Mouse (Mus musculus) lung, postnatal 4 days (tissue): ENCODE results near the gene Brinp2.

Experiments used
- DNase-seq, 2 experiments: peaks; one replicate each; pipeline ENCODE4 v3.0.0; 2021

The Brinp2 gene

DNA sequence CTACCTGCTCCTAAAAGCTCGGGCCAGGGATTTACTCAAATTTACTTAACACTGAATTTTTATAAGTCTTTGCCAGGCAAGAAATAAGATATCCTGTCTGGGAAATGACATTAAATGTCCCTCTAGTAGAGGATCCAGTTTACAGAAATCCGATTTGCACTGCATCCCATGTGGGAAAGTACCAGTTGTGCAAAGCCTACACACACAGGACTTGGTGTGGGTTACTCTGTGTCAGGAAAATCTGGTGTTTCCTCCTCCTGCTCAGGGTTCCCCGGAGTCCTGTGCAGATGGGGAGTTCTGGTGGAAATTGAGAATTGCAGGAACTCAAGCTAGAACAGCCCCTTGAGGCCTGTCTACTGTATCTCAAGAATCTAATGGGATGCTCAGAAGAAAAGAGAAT, 70.9 kb downstream of the Brinp2 start:
- no peak for DNase-seq

DNA sequence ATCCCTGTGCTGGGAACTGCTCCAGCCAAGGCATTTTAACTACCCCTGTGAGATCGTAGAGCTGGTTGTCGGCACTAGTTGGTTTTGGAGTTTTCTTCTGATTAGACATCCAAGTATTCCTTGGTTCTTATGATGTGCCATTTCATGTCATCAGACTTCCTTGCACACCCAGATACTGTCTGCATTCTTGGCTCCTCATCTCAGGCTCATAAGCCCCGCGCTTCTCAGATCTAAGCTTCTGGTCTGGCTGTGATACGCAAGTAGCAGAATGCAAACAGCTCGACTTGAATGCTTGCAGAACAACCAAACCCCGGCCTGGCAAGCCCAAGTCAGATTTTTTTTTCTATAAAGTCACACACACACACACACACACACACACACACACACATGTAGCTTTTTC, 72.3 kb downstream of the Brinp2 start:
- no peak for DNase-seq

DNA sequence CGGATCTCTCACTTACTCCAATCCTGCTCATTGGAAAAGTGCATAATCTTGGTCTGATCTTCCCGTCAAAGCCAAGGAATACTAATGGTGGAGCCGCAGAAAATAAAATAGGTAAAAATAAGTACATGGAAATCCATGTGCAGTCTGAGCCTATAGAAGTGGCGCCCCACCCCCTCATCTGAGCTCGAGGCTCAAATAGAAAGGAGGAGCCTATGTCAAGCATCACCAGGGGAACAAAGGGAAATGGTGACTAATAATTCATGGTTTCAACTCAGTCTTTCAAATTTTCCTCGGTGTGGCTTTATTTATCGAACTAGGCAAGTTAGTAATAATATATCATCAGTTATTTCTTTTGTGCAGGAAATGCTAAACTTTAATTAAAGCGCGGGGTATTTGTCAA, 84.1 kb downstream of the Brinp2 start:
- no peak for DNase-seq

DNA sequence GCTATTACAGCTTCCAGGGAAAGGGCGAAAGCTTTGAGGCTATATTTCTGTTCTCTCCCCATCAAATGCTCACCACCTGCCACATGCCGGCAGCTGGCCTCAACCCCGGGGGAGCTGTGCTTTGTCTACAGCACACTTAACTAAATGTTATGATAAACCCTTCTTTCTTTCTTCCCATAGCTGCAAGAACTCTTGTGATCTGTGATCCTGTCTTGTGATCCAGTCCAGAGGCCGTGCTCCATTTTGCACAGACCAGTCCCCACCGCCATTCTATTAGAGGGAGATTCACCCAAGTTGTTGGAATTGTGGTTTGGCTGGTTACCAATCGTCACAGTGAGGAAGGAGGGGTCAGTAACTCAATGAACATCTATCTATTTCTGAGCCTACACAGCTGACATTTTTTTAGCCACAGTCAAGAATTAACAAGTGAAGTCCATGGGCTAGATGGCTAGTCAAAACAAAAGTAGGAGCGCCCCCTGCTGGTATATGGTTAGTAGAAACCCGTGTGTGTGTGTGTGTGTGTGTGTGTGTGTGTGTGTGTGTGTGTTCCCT, 89.0 kb downstream of the Brinp2 start:
- DNase-seq = peak in 1 of 2 experiments; percentile 25

DNA sequence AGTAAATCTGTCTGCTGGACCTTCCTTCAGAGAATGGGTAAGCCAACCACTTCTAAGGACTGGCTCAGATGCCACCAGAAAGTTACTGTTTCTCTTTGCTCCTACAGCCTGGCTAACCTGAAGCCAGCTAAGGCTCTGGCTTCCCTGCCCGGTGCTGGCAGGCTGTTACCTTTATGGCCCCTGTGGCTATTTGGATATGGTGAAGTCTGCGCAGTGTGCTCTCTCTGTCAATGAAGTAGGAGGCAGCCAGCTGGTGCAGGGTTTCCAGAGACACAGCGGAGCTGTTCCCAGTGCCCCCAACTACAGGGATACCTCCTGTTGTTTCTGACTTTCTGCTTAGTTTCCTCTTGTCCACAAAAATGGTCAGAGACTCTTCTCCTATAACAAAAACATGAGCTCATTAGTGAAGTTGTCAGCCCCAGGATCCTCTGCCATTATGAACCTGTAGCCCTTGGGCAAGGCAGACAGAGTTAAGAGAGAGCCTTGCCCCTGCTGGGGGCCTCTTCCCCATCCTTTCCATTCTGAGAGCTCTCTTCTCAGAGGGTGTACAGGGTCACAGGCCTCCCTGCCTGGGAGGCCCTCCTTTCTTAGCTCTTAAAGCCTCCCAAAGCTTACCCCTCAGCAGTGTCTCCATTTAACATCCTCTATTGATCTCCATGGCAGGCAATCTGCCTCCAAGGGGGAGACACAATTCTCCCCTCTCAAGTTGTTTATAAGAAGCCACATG, 89.7 kb downstream of the Brinp2 start:
- no peak for DNase-seq

DNA sequence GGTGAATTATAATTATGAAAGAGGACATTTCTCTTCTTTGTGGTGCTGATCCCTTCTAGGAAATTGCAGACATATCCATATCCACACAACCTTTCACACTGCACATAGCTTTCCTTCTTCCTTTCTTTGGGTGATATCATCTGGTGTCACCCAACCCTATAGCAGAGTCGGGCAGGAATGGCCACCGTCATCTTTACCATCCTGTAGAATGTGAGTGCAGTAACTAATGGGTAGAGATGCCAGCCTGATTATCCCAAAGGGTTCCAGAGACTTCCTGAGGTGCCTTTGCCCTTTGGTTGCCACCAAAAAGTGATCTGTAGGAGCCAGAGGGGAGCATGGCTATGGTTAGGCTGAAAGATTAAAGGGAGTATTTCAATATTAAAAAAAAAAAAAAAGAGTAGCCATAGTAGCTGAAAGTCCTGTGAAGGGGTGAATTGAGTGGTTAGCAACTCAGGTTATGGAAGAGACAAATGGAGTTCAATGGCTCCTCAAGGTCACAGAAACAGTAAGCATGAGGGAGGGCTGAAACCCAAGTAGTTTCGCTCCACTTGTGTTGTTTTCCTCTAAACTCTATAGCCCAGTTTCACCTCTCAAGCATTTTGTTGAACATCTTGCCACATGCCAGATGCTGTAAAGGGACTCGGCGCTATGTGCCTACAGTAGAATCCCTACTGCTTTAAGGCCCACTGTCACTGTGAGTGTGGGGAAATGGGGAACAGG, 96.5 kb downstream of the Brinp2 start:
- no peak for DNase-seq

DNA sequence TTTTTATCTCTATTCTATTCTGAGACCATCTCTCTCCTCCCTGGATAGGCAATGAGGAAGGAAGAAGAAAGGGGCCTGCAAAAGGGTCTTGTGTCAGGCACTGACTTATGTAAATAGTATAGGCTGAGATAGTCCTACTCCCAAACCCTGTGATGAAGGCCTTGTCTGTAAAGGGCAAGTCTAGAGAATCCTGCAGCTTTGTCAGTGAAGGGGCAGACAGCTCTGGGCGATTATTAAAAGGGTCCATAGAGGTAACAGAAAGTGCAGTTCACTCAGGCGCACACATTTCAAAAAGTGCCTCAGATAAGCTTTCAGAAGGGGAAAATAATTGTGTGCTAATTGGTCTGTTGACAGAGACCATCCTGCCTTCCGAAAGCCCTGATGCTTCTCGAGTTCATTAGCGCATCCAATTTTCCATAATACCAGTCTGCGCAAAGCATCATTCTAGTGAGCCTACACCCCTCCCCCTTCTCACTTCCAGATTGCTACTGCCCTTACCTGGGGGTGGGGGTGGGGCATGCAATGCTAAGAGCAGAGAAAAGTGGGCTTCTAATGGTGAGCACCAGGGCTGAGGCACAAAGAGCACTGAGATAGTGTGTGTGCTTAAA, 97.3 kb downstream of the Brinp2 start:
- DNase-seq = no peak

DNA sequence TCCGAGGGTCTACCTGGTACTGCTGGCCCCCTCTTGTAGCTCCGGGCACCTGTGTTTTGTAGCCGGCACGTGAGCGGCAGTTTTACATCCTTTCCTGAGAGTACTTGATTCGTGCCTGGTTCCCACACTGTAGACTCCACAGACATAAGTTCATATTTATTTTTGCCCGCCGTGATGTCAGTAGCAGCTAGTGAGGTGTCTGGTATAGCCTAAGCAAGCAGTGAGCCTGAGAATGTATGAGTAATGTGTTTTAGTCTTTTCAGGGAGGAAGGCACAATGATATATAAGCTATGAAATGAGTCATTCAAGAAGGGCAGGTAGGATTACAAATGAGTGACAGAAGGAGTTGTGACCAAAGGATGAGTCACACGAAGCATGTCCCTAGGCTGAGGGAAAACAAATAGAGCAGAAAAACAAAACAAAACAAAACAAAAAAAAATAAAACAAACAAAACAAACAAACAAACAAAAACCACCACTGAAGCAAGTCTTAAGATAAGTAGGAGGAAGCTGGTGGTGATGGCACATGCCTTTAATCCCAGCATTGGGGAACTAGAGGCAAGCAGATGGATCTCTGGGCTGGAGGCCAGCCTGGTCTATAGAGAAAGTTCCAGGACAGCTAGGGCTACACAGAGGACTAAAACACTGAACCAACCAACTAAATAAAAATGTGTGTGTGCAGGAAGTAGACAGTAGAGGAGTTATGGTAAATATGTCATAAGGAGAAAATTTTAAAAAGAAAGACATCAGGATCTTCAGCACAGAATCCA, 100.0 kb downstream of the Brinp2 start:
- no peak for DNase-seq

DNA sequence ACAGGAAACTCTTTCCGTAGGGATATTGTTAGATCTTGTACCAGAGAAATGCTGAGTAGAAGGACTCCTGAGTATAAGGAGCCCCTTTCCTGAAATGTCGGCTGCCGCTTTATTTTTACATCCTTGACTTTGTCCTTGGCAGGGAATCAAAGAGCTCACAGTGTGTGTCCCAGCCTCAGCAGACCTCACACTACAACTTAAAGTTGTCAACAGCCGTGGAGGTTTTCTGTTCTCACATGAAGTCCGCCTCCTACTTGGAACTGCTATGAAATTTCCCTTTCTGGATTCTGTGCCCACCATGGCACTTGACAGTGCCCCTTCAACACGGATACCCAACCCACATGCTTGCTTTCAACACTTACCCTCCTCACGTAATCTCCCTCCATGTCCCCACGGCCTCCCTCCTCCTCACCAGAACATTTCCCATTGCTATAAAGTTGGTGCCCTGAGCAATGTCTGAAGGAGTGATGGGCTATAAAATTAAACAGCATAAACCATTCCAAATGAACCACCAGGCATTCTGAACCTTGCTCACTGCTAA, 103.4 kb downstream of the Brinp2 start:
- no peak for DNase-seq

DNA sequence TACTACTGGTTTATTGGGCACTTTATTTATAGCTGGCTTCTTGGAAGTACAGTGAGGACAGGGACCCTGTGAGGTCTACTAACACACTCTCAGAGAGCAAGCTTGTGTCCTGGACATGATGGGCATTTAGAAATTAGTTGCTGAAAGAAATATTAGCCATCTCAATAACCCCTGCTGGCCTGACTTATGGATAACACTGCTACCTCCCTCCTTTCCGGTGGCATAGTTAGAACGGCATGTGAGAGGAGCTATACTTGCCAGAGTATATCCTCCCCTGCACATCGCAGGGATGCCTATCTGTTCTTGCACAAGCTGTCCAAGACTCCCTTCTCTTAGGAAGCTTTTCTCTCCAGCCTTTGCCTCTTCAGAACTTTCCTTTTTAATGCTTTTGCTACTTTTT, 107.9 kb downstream of the Brinp2 start:
- DNase-seq = no peak

DNA sequence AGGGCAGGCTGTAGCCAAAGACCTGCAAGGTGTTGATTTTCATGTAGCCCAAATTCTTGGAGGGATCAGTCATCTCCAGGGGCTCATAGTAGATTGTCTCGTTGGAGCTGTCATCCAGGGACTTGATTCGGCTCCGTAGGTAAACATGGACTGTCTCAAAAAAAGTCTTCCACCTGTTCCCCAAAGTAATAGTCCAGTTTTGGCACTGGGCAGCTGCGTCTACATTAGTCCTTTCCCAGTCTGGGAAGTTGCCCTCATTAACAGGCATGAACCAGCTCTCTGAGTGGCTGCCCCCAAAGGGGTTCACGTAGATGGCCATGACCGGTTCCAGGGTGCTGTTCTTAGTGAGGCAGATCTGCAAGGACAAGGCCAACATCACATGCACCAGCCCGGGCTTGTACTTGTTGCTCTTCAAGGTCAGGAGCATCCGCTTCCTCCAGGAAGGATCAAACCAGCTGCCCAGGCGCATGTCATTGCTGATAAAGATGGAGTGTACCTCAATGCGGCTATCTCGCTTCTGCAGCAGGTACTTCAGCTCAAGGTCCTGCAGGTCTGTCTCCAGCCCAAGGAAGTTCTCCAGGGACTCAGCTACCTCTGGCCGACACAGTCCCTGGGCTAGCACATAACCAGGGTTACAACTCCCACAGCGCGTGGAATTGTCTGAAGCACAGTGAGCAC, 109.5 kb downstream of the Brinp2 start:
- DNase-seq = no peak

DNA sequence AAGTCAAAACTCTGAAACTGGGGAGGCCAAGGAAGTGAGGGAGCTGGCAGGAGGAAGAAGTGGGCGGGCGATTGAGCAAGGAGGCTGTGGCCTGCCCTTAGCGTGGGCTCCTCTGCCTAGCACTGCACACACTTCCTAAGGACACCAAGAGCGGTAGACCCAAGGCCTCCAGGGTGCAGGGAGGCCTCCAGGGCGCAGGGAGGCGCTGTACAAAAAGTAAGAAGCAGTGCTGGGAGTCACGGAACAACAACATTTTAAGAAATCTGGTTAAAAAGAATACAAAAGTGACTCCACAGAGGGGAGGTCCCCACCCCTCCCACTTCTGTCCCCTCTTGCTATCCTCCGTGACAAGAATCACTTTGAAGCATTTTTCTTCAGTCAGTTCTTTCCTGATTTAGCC, 110.6 kb downstream of the Brinp2 start:
- DNase-seq = no peak

DNA sequence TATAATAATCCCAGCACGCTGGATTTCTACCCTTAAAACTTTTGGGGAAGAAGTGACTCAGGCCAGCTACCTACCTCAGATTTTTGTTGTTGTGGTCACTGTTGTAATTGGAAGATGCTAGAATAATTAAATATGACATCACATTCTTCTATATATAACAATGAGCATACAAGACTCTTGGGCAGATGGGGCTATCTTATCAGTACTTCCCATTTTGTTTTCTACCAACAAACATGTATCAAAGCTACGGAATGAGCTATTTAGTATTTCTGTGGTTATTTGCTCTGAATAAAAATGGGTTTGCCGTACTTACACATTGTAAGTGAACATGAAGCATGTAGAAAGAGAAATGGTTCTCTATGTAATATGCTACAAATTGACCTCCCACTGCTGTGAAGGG, 112.1 kb downstream of the Brinp2 start:
- DNase-seq = no peak

DNA sequence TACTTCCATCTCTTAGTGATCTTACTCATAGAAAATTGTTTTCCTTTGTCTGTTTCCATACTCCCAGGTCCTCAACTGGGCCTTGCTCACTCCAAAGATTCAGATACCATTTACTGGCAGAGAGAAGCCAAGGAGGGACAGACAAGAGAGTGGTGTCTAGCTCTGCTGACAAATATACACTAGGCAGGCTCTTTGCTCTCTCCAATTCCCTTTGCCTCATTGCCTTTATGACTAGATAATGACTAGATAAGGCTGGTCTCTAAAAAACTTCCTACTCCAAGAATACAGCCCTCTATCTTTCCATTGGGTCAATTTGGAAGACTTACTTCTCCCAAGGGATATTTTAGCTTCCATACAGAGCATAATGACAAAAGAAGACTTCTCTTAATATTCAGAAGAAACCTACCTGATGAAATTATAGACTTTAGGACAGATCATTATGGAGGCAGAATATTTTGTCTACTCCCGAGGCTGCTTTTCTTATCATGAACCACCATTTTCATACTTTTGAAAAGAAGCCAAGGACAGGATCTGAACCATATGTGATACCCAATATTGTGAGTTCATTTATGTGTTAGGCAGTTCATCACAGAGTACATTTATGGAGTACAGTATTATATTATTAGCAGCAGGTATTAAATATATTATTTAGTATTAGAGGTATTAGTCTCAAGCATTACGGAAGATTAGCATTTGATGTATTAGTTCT, 114.1 kb downstream of the Brinp2 start:
- DNase-seq = no peak

DNA sequence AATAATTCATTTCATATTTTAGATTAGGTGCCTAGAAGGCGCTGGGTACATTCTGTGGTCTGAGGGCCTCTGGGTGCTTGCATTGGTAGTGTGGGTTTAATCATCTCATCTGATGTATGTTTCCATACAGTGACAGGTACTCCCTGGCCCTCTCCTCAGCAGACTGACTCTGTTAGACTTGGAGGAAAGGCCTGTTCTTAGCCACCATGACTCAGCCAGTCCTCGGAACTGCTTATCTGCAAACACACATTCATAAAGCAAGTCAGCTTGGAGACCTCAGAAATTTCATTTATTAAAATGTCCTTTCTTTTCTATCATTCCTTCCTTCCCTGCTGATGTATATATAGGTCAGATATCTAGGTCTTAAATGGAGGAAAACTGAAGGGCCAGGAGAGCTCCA, 116.3 kb downstream of the Brinp2 start:
- DNase-seq = no peak

DNA sequence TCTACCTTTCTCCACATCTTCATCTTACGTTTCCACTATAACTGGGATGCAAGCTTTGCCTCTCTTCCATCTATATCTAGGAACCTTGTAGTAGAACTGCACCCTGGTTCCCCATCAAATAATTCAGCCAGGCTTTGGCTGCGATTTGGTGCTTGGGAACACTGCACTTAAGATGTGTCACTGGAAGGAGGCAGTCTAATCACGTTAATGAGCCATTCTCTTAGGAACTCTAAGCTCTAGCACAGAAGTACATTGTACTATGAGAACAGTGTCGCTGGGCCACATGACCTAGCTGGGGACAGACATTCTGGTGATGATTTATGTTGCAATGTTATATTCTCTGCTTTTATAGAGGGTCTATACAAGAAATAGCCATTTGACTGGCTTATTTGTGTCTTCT, 117.4 kb downstream of the Brinp2 start:
- no peak for DNase-seq

DNA sequence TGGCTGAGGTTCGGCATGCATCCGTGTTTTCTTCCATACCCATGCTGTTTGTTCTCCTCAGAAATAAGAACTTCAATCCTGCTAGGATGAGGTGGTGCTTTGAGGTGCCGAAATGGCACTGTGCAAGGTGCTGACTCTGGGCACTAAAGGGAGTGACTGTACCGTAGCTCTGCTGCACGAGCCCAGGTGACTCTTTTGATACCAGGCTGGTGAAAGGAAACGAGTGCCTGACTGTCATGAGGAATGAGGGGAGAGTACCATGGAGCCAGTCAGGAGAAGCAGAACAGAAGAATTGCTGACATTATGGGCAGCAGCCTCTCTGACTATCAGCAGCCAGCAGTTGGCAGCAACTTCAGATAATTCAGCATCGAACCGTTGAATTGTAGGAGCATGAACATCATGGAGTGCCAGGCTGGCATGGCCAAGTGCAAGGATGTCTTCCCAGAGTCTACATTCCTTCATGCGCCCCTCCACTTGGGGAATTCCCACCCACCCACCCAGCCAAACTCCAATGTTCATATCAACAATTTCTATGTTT, 127.4 kb downstream of the Brinp2 start:
- DNase-seq = no peak

DNA sequence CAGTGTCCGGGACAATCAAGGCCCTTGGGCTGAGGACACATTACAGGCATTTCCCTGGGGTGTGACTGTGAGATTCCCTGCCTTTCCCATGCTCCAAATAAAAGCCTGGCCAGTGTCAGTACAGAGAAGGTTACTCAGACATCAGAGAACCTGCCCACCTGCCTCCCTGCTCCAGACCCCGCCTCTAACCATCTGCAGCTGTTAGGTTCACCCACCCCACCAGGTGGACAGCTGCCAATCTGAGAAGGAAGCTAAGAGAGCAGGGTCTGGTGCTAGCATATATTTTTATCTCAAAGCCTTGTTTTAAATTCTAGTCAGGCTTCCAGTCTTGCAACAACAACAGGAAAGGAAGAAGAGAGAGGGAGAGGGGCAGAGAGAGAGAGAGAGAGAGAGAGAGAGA, 128.9 kb downstream of the Brinp2 start:
- DNase-seq = no peak

DNA sequence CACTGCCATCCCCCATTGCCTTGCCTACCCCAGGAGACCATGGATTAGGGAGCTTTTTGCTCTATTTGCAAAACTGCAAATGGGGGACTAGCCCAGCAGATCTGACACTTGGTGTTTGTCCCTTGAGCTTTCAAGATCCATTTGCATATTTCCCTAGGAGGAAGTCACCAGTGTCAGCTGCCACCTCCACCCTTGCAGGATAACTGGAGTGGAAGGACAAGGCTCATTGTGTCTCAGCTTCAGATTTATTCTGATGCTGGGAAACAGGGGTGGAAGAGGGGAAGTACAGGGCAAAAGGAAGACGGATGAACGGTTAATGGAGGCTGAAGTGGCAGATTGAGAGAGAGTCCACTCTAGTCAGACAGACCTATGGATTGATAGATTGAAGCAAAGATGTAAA, 129.4 kb downstream of the Brinp2 start:
- DNase-seq = no peak

DNA sequence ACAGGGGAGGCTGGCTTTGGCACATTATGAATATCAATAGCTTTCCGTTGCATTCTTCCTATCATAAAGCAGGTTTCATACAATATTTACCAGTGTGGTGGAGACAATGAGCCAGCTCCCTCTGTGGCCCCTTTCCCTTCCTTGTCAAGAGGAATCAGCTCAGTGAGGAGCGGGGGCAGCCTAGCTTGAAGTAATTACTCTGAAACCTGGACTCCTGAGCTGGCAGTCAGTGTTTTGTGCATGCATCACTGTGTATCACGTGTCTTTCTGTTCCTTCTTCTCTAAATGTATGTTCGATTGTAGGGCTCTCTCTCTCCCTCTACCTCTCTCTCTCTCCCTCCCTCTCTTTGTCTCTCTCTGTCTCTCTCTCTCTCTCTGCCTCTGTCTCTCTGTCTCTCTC, 135.1 kb downstream of the Brinp2 start:
- no peak for DNase-seq

DNA sequence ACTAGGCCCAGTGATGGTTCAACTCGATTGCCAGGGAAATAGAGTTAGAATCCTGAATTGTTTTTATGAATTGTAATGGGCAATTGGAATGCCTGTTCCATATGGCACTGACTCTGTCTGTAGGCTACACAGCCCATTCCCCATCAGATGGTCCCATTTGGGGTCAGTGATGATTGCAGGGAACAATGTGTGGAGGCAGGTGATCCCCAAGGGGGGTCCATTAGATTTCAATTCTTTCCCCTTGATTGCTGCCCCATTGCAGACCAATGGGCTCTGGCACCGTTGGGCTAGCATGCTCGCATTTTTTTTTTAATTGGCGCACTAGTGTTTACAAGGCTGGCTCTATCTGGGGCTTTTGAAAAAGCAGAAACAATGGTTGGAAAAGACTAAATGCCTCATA, 136.0 kb downstream of the Brinp2 start:
- no peak for DNase-seq
